Mouse (Mus musculus) kidney, embryonic 15.5 days (tissue): ENCODE measurements around the gene Btbd1. TPM values are rescaled to one million over a fixed set of nuclear protein-coding genes. Genes with fewer than 3 reads are reported as not detected.
"Not testable (repeated sequence)": the region's sequence is repeated elsewhere in the genome, so short reads cannot be mapped to it uniquely, and the experiment has no call there.

Experiments
- ATAC-seq: fragments of 200-750 bp; cut with Nextera tagmentation; replicated peaks from 2 replicates; pipeline ENCODE4 v1.8.0; 2017; ENCODE audit warnings: moderate TSS enrichment; ENCODE audit not compliant: low FRiP score
- H3K27ac ChIP-seq: fragments of 300-500 bp; sonication (generic); 2 replicates; pipeline ENCODE4 v1.5.1; 2015; ENCODE audit warnings: mild to moderate bottlenecking, inconsistent platforms
- H3K27me3 ChIP-seq: fragments of 300-500 bp; sonication (generic); 2 replicates; pipeline ENCODE4 v1.6.1; 2015; ENCODE audit warnings: inconsistent platforms
- H3K36me3 ChIP-seq: fragments of 300-500 bp; sonication (generic); 2 replicates; pipeline ENCODE4 v1.6.1; 2015; ENCODE audit warnings: inconsistent platforms
- H3K4me1 ChIP-seq: fragments of 300-500 bp; sonication (generic); 2 replicates; pipeline ENCODE4 v1.6.1; 2015; ENCODE audit warnings: inconsistent platforms
- H3K4me2 ChIP-seq: fragments of 300-500 bp; sonication (generic); 2 replicates; pipeline ENCODE4 v1.6.1; 2015; ENCODE audit warnings: moderate library complexity, mild to moderate bottlenecking, inconsistent platforms
- H3K4me3 ChIP-seq: fragments of 300-500 bp; sonication (generic); replicated peaks from 2 replicates; pipeline ENCODE4 v1.5.1; 2015; ENCODE audit warnings: mild to moderate bottlenecking, inconsistent platforms
- H3K9ac ChIP-seq: fragments of 300-500 bp; sonication (generic); 2 replicates; pipeline ENCODE4 v1.6.1; 2015; ENCODE audit warnings: mild to moderate bottlenecking, inconsistent platforms
- H3K9me3 ChIP-seq: fragments of 300-500 bp; sonication (generic); replicated peaks from 2 replicates; pipeline ENCODE4 v1.6.1; 2016; ENCODE audit warnings: inconsistent platforms
- WGBS: fragments of 180-500 bp; shearing (Covaris S2); methylation state at CpG from one replicate; pipeline ENCODE4 v1.1.7; 2015; ENCODE audit warnings: mixed read lengths; 5-methylcytosine and 5-hydroxymethylcytosine counted together
- polyA plus RNA-seq: library from polyadenylated mRNA; unstranded; fragments of >200 nt; fragmentation: Nextera tagmentation; extraction: Ambion mirVana; gene quantifications from 2 replicates; pipeline ENCODE4 v1.2.1, GENCODE M21; 2015

Gene Btbd1
- polyA plus RNA-seq, 1 experiment from 2014 or later: 62.3 TPM

DNA sequence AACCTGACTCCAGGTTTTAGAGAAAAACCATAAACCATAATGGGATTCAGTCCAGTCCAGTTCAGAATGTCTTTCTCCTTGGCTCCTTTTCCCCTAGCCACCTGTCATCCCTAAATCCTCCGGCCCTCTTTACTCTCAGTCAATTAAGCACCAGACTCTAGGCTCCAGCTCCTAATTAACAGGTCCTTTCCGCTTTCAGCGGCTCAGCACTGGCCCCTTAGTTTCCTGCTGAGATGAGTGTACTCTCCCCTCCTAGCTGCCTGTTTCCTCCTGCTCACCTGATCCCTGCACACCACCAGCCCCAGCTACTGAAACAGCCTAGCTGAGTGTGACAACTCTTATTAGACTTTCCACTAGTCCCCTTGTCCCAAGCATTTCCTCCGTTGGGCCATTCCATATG lies 18.5 kb upstream of the Btbd1 start:
- Histone ChIP-seq H3K9me3 (no peaks in the 10 kb centered on the region), H3K27me3 (no peaks in the 10 kb centered on the region), H3K4me3 (no peak overlapping the region), H3K4me2 (no peak overlapping the region), H3K36me3 (no peaks in the 10 kb centered on the region), H3K9ac (no peak overlapping the region), H3K4me1 (peaks cover 21% of the 10 kb centered on the region), H3K27ac (no peak overlapping the region)
- ATAC-seq: no peak
- WGBS: 39% methylated on average over 4 of the region's 4 CpGs

DNA sequence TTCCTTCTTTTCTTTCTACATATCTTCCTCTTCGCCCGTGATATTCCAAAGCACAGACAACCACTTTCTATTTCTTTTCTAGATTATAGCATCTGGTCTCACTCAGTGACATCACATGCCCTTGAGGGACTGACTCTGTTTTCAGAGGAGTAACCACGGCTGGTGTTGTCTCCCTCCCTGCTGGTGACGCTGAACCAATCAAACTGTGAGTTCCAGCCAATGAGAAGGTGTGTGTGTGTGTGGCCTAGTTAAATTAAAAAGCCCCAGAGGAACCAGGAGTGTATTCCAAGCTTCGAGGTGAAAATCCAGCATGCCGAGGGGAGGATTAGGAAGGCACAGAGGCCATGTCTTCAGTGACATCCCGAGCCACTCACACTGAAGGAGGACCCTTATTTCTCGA lies 17.8 kb upstream of the Btbd1 start:
- H3K27me3 ChIP-seq: no peaks in the 10 kb centered on the region
- H3K4me2 ChIP-seq: no peak overlapping the region
- H3K4me3 ChIP-seq: no peak overlapping the region
- H3K9ac ChIP-seq: no peak overlapping the region
- H3K9me3 ChIP-seq: no peaks in the 10 kb centered on the region
- no peak for ATAC-seq
- no peak overlapping the region for H3K27ac ChIP-seq
- peaks cover 21% of the 10 kb centered on the region for H3K4me1 ChIP-seq
- no peaks in the 10 kb centered on the region for H3K36me3 ChIP-seq
- 44% methylated on average over 8 of the region's 8 CpGs for WGBS

DNA sequence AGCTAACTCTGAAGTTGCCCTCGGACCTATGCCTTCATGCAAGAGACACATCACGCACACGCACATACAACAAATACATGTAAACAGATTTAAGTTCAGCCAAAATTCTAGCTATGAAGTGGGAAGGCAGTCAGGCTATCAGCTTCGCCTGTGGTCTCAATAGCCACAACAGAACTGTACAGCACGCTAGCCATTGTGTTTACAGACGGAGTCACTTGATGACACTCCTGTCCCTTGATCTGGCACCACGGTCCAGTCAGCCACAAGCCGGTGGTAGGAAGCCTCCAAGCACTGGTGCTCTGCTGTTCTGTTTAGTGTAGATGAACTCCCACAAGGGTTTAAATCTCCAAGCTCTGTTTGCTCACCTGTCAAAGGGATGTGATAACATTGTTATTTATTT lies 16.8 kb upstream of the Btbd1 start:
- peaks cover 11% of the 10 kb centered on the region for H3K4me1 ChIP-seq
- H3K9me3 ChIP-seq: no peaks in the 10 kb centered on the region
- no peak overlapping the region for H3K4me3 ChIP-seq
- no peaks in the 10 kb centered on the region for H3K36me3 ChIP-seq
- H3K4me2 ChIP-seq: no peak overlapping the region
- ATAC-seq: no peak
- WGBS: 76% methylated on average over 8 of the region's 8 CpGs
- H3K27me3 ChIP-seq: no peaks in the 10 kb centered on the region
- H3K27ac ChIP-seq: no peak overlapping the region
- no peak overlapping the region for H3K9ac ChIP-seq

GRCm38 (mm10) chr7:81845313-81845712 lies 16.1 kb upstream of the Btbd1 start:
- Histone ChIP-seq H3K9ac (no peak overlapping the region), H3K36me3 (no peaks in the 10 kb centered on the region), H3K27ac (no peak overlapping the region), H3K27me3 (no peaks in the 10 kb centered on the region), H3K4me1 (peaks cover 5% of the 10 kb centered on the region; the same call in 1 of the 2 replicates), H3K4me3 (no peak overlapping the region), H3K4me2 (no peak overlapping the region), H3K9me3 (no peaks in the 10 kb centered on the region)
- no peak for ATAC-seq
- WGBS: 74% methylated on average over 3 of the region's 3 CpGs

GRCm38 (mm10) chr7:81844801-81845200 lies 15.6 kb upstream of the Btbd1 start:
- Histone ChIP-seq H3K36me3 (no peaks in the 10 kb centered on the region), H3K27me3 (no peaks in the 10 kb centered on the region), H3K9me3 (no peaks in the 10 kb centered on the region), H3K9ac (no peak overlapping the region), H3K4me2 (no peak overlapping the region), H3K27ac (no peak overlapping the region), H3K4me1 (peaks cover under 1% of the 10 kb centered on the region; the same call in 1 of the 2 replicates), H3K4me3 (no peak overlapping the region)
- no peak for ATAC-seq
- WGBS: 54% methylated on average over 11 of the region's 11 CpGs

DNA sequence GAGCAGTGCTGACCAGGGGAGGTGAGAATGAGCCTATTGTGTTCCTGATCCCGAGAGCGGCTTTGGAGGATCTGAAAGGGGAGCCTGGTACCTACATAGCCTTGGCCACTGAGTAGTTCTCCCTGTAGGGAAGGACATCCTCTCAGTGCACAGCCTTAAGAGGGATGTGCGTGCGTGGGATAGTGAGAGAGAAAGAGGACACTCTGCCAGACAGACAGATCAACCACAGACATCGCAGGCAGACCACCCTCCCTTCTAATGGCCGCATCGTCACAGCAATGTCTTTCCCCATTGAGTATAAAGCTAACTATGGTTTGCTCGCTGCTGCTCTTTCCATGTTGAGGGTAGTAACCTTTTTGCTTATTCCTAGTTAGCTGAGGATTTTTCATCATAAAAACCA lies 14.7 kb upstream of the Btbd1 start:
- H3K36me3 ChIP-seq: no peaks in the 10 kb centered on the region
- 89% methylated on average over 8 of the region's 8 CpGs for whole genome bisulfite sequencing
- no peaks in the 10 kb centered on the region; the same call in 1 of the 2 replicates for H3K4me1 ChIP-seq
- no peak overlapping the region for H3K27ac ChIP-seq
- H3K27me3 ChIP-seq: no peaks in the 10 kb centered on the region
- no peak overlapping the region for H3K9ac ChIP-seq
- H3K4me3 ChIP-seq: no peak overlapping the region
- no peak overlapping the region for H3K4me2 ChIP-seq
- no peaks in the 10 kb centered on the region for H3K9me3 ChIP-seq
- ATAC-seq: no peak

GRCm38 (mm10) chr7:81842998-81843397 lies 13.8 kb upstream of the Btbd1 start:
- H3K4me3 ChIP-seq: no peak overlapping the region
- 90% methylated on average over 1 of the region's 1 CpGs for WGBS
- H3K9ac ChIP-seq: no peak overlapping the region
- H3K4me2 ChIP-seq: no peak overlapping the region
- no peak for ATAC-seq
- H3K9me3 ChIP-seq: no peaks in the 10 kb centered on the region
- no peak overlapping the region for H3K27ac ChIP-seq
- H3K27me3 ChIP-seq: no peaks in the 10 kb centered on the region
- H3K4me1 ChIP-seq: no peaks in the 10 kb centered on the region; the same call in 1 of the 2 replicates
- H3K36me3 ChIP-seq: no peaks in the 10 kb centered on the region

- no peaks in the 10 kb centered on the region for H3K9me3 ChIP-seq
- no peak for ATAC-seq
- H3K9ac ChIP-seq: no peak overlapping the region
- no peaks in the 10 kb centered on the region for H3K36me3 ChIP-seq
- H3K27me3 ChIP-seq: no peaks in the 10 kb centered on the region
- no peak overlapping the region for H3K4me3 ChIP-seq
- H3K27ac ChIP-seq: no peak overlapping the region
- H3K4me2 ChIP-seq: no peak overlapping the region
- no peaks in the 10 kb centered on the region; the same call in 1 of the 2 replicates for H3K4me1 ChIP-seq
- WGBS: 83% methylated on average over 7 of the region's 7 CpGs
Observed at GRCm38 (mm10) chr7:81842141-81842540, 12.9 kb upstream of the Btbd1 start.

DNA sequence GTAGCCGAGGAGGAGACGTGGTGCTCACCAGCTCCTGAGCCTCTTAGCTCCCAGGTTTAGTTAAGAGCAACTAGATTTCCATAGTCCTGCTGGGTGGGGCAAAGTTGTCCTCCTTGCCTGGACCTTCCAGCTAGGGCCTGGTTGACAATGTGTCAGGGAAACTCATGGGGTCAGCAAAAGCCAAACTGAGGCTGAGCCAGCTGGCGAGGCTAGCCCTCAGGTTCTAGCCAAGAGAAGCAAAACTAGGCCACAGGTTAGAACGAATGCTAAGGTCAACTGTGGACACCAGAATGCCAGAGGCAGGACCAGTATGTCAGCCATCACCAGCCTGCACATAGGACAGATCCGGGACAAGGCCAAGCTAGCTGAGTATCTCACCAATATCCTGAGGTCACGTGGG lies 12.2 kb upstream of the Btbd1 start:
- Histone ChIP-seq H3K4me1 (no peaks in the 10 kb centered on the region; the same call in 1 of the 2 replicates), H3K27ac (no peak overlapping the region), H3K27me3 (no peaks in the 10 kb centered on the region), H3K9ac (no peak overlapping the region), H3K36me3 (no peaks in the 10 kb centered on the region), H3K4me3 (no peak overlapping the region), H3K9me3 (no peaks in the 10 kb centered on the region), H3K4me2 (no peak overlapping the region)
- ATAC-seq: no peak
- 86% methylated on average over 6 of the region's 6 CpGs for WGBS

DNA sequence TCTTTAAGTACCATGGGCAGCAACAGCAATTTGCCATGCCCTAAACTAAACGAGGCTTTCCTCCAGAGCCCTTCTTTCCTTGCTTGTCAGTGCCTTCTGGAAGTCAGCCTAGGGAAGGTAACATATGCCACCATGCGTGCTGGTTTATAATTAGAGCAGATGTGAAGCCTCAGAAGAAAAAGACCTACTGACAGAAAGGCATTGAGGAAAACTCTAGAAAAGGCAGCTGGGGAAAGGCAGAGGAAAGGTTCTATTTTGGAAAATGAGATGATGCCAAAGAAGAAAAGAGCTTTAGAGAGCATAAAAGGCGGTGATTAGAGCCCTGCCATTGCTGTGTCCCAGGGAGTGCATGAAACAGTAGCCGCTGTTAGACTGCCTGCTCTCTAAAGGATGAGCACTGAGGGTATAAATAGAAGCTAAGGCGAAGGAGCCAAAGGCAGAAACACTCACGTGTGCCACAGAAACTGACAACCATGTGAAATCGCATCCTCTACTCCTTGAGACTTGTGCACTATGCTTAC lies 11.5 kb upstream of the Btbd1 start:
- H3K27me3 ChIP-seq: no peaks in the 10 kb centered on the region
- H3K27ac ChIP-seq: no peak overlapping the region
- H3K9me3 ChIP-seq: no peaks in the 10 kb centered on the region
- no peak overlapping the region for H3K9ac ChIP-seq
- no peak overlapping the region for H3K4me2 ChIP-seq
- H3K4me3 ChIP-seq: no peak overlapping the region
- no peaks in the 10 kb centered on the region; the same call in 1 of the 2 replicates for H3K4me1 ChIP-seq
- H3K36me3 ChIP-seq: no peaks in the 10 kb centered on the region
- 64% methylated on average over 7 of the region's 7 CpGs for WGBS
- no peak for ATAC-seq

DNA sequence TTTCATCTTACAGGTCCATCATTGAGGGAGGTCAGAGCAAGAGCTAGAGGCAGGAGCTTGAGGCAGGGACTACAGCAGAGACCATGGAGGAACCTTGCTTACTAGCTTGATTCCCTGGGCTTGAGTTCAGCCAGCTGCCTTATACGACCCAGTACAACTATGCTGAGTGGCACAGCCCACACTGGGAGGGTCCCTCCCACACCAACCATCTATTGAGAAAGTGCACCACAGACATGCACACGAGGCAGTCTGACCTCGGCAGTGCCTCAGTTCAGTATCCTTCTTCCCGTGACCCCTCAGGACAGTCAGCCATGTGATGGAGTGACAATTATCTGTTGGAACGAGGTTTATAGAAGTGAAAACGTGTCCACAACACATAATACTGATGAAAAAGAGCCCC lies 10.5 kb upstream of the Btbd1 start:
- 35% methylated on average over 6 of the region's 6 CpGs for WGBS
- Histone ChIP-seq H3K27me3 (no peaks in the 10 kb centered on the region), H3K27ac (no peak overlapping the region), H3K36me3 (no peaks in the 10 kb centered on the region), H3K4me1 (no peaks in the 10 kb centered on the region), H3K9ac (no peak overlapping the region), H3K4me2 (no peak overlapping the region), H3K9me3 (no peaks in the 10 kb centered on the region), H3K4me3 (no peak overlapping the region)
- ATAC-seq: no peak

DNA sequence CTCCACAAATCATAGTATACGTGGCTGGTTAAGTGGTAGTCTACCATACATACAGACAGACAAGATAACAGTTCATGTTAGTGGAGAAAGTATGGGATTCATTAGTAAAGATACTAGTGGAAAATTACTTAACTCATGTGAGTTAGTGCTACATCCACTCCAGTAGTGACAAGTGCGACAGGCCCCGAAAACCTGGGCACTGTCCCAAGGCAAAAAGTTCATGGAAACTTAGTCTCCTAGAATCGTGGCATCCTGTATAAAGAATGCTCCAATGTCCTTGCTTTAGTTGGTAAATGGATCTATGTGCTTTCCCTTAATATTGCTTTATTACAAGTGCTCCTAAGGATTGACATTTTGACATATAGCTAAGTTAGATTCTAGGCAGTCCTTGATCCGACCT lies 8.5 kb upstream of the Btbd1 start:
- WGBS: 88% methylated on average over 5 of the region's 5 CpGs
- not testable (repeated sequence) for H3K9me3 ChIP-seq, H3K4me2 ChIP-seq, H3K36me3 ChIP-seq, H3K9ac ChIP-seq, H3K27ac ChIP-seq, ATAC-seq, H3K4me3 ChIP-seq, H3K4me1 ChIP-seq, H3K27me3 ChIP-seq

GRCm38 (mm10) chr7:81835430-81835829 lies 6.2 kb upstream of the Btbd1 start:
- Histone ChIP-seq H3K4me2 (no peak overlapping the region), H3K4me1 (no peaks in the 10 kb centered on the region), H3K27me3 (no peaks in the 10 kb centered on the region), H3K36me3 (no peaks in the 10 kb centered on the region), H3K27ac (no peak overlapping the region), H3K9me3 (no peaks in the 10 kb centered on the region), H3K9ac (no peak overlapping the region), H3K4me3 (no peak overlapping the region)
- WGBS: 91% methylated on average over 5 of the region's 5 CpGs
- ATAC-seq: no peak
